Mouse (Mus musculus): ENCODE measurements around the gene Uox.

The Uox gene

DNA sequence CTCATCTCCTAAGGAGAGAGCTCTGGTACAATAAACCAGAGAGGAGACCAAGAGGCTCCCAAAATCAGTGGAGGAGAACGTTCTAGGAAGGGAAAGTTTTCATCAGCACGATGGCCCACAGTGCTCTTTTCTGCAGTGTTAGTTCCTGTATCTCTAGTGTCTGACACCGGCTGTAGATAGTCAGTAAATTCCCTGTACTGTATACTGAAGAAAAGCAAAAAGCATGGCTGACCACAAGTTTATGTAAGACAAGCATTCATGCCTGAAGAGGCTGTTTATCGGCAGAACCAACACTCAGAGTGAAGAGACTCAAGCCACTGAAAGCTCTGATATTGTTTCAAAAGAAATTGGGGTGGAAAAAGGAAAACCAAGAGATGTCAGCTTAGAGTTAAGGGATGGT lies 13.3 kb downstream of the Uox start:
- no peak for DNase-seq (ENCODE audit: extremely low read depth, low read depth, low spot score)

GRCm38 (mm10) chr3:146583908-146584307 lies 13.7 kb downstream of the Uox start:
- DNase-seq (ENCODE audit: extremely low read depth, low read depth, low spot score), result no peak

DNA sequence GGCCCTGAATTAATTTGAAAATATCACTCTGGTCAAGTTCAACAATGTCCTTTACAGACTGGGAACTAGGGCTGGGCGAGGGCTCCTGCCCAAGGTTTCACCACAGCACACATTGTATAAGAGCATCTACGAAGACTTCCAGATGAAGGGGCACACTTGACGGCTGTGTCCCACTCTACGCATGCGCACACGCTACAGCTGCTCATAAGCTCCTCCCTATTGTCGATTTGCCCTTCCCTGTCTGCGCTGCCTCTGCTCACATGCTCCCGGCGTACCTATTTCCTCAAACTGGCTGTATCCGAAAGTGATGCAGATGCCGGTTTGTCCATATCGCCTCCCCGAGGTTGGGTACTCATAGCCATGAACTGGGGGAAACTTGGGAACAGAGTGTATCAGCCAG lies 16.4 kb downstream of the Uox start:
- DNase-seq (ENCODE audit: extremely low read depth, low read depth, low spot score), result no peak

- no peak for DNase-seq (ENCODE audit: extremely low read depth, low read depth, low spot score)
Observed at GRCm38 (mm10) chr3:146589523-146589922, 19.3 kb downstream of the Uox start.

- DNase-seq (ENCODE audit: extremely low read depth, low read depth, low spot score), result no peak
Observed at GRCm38 (mm10) chr3:146591159-146591558, 20.9 kb downstream of the Uox start.

- DNase-seq (ENCODE audit: extremely low read depth, low read depth, low spot score), result no peak
Observed at GRCm38 (mm10) chr3:146591601-146592000, 21.4 kb downstream of the Uox start.

GRCm38 (mm10) chr3:146595440-146595839 lies 25.2 kb downstream of the Uox start:
- DNase-seq (ENCODE audit: extremely low read depth, low read depth, low spot score), result no peak

- DNase-seq (ENCODE audit: extremely low read depth, low read depth, low spot score), result no peak
Observed at GRCm38 (mm10) chr3:146596387-146596786, 26.2 kb downstream of the Uox start.

- no peak for DNase-seq (ENCODE audit: extremely low read depth, low read depth, low spot score)
Observed at GRCm38 (mm10) chr3:146596864-146597263, 26.6 kb downstream of the Uox start.

- no peak for DNase-seq (ENCODE audit: extremely low read depth, low read depth, low spot score)
Observed at GRCm38 (mm10) chr3:146598411-146598810, 28.2 kb downstream of the Uox start.

DNA sequence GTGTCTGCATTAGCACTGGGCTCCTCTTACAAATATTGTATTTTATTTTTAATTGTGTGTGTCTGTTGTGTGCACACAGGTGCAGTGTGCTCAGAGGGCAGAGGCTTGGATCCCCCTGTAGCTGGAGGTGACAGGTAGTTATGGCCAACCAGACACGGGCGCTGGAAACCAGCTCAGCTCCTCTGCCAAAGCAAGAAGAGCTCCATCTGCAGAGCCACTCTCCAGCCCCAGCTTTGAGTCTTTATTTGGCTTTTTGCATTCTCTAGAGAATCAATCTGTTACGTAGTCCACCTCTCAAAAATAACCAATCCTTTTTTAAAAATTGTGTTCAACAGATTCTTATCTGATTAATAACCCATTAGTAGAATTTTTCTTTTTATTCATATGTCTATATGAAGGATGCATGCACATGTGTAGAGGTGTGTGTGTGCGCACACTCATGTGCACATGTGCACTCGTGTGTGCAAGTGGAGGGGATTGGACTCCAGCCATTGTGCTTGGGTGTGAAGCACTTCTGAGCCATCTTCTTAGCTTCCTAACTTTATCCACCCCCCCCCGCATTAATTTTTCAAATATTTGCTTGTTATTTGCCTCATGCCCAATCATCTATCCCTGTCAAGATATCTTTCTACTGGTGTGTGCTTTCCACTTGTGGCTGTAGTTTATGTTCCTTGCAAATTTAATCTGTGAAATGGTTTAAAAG lies 29.1 kb downstream of the Uox start:
- no peak for DNase-seq (ENCODE audit: extremely low read depth, low read depth, low spot score)

DNA sequence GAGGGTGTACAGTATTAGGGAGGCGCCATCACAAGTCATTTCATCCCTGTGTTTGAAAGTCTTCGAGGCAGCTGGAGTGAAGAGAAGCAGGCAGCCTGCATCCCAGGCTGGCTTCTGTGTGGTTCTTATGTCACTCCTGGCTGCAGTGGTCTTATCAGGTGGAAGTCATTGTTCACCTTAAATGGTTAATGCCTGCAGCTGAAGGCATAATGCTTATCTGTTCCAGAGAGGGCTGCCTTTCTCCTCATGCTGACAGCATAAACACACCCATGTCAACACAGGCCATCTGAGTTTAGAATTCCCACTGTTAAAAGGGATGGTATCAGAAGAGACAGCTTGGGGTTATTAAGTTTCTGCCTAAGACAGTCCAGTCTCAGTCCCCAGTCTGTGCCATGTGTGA lies 31.0 kb downstream of the Uox start:
- no peak for DNase-seq (ENCODE audit: extremely low read depth, low read depth, low spot score)

GRCm38 (mm10) chr3:146602531-146602930 lies 32.3 kb downstream of the Uox start:
- DNase-seq (ENCODE audit: extremely low read depth, low read depth, low spot score), result no peak

DNA sequence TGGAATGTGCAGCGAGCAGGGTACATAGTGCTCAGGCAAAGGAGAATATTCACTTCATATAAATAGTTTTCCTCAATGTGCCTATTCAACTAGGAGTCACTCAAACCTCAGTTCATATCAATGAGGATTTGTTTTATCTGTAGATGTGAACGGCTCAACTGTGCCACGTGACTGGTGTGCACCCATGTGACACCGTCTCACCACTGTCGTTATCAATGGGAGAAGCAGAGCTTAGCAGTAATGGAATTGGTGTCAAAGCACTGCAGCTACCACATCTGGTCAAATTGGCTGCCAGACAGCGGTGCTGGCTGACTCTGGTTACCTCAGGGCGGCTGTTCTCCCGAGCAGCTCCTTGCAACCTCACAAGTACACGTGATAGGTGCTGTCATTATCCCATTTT lies 34.4 kb downstream of the Uox start:
- DNase-seq (ENCODE audit: extremely low read depth, low read depth, low spot score), result no peak

- no peak for DNase-seq (ENCODE audit: extremely low read depth, low read depth, low spot score)
Observed at GRCm38 (mm10) chr3:146607368-146607767, 37.1 kb downstream of the Uox start.

DNA sequence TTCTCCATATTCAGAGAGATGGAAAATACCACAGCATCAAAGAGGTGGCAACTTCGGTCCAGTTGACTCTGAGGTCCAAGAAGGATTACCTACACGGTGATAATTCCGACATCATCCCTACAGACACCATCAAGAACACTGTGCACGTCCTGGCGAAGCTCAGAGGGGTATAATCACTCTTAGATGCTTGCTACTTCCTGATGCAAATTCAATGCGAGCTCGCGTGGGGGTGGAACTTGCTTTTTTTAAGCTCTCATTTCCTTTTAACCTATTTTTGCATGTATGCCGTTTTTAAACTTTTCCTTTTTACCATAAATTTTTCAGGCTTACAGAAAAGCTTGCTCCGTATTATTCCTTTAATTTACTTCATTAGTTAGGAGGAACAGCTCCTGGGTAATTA lies 40.1 kb downstream of the Uox start:
- DNase-seq (ENCODE audit: extremely low read depth, low read depth, low spot score), result no peak

DNA sequence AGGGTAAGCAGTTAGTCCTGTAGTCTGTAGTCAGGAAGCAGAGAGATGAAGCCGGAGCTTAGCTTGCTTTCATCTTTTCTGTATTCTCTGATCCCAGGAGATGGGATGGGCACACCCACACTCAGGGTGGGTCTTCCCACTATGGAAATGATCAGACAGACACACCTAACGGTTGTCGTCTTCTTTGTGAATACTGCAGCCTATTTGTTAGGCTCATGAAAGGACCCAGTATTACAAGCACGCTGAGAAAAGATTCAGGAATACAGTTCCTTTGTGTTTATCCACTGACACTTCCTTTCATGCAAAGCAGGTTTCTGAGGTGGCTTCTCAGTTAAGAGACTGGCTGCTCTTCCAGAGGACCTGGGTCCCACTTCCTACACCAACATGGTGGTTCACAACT lies 41.0 kb downstream of the Uox start:
- DNase-seq (ENCODE audit: extremely low read depth, low read depth, low spot score), result no peak

DNA sequence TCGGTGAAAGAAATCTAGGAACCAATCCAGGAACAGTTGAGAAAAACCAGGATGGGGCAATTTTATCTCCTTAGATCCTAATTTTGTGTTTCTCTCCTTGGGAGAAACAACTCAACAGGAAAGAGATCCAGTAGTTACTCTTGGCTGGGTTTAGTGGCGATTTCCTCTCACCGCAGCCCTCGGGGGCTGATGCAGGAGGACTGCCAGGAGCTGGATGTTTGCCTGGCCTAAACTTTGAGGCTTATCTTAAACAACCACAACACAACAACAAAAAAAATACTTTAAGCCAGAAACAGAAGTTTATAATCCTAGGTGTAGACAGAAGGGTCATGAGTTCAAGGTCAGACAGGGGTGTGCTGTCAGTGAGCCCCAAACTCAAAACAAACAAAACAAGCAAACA lies 41.6 kb downstream of the Uox start:
- no peak for DNase-seq (ENCODE audit: extremely low read depth, low read depth, low spot score)

GRCm38 (mm10) chr3:146615496-146615895 lies 45.3 kb downstream of the Uox start, which contains the start of gene Dnase2b:
TSS of gene Dnase2b (minus strand) at chr3:146615596.
- DNase-seq (ENCODE audit: extremely low read depth, low read depth, low spot score), result no peak

DNA sequence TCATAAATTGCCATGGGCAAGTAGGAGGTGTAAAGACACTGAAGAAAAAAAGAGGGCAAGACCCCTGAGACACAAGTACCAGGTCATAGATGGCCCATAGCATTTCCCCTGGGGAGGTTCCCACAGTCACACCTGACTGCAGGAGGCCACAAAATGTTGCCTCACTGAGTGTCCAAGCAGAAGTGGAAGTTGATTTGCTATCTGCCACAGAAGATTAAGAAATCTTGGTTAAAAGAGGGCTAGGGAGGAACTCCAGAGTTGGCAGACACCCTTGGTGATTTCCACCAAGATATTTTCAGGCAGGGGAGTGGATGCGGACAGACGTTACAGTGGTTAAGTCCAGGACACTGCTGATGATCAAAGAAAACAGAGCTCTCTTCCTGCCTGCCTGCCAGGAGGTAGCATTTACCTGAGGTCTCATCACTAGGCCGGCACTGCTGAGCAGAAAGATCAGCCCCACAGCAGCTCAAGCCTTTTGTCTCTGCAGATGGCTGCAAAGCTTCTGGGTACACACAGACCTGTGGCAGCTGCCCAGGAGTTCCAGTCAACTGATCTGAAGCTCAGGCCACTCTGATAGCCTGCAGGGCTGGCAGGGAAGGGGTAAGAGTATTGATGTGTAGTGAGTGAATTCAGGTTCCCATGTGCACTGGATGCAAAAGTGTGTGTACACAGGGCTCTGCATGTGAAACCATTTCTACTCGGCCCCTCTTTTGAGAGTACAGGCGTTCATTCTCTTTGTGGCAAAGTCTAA lies 46.5 kb downstream of the Uox start:
- no peak for DNase-seq (ENCODE audit: extremely low read depth, low read depth, low spot score)

DNA sequence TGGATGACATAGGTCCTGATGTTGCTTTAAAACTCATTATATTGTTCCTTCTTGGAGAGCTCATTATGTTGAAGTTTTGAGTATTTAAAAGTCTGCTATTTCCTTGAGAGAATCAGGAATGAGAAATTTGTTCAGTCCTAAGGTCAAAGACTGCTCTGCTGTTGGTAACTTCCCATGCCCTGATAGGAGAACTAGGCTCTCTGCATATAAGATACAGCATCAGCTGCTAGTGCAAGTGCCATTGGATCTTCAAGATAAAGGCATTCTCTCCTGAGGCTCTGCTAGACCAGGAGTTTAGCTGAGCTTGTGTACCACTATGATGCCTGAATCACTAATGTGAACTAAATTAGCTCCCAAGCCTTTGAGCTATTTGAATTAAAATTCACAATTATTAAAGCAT lies 47.7 kb downstream of the Uox start:
- DNase-seq (ENCODE audit: extremely low read depth, low read depth, low spot score), result no peak

DNA sequence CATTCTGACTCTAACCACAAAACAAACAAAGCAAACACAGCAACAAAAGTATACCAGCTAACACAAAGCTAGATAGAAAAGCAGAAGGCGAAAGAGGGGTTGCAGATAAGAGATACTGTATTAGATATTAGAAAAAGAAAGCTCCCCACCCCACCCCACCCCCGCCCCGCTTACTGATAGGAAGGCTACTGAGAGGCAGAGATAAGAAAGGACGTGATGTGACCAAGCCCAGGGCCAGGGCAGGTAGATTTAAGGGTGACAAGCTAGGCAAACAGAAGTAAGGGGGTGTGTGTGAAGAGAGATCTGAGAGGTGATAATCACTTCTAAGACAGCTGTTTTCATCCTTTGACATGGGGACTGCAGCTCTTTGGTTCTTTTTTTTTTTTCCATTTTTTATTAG lies 48.1 kb downstream of the Uox start:
- DNase-seq (ENCODE audit: extremely low read depth, low read depth, low spot score), result no peak

GRCm38 (mm10) chr3:146620101-146620500 lies 49.9 kb downstream of the Uox start:
- no peak for DNase-seq (ENCODE audit: extremely low read depth, low read depth, low spot score)
